Mouse (Mus musculus) inflammation-experienced regulatory T-cells, adult 16 weeks (primary cell): ENCODE data around the gene Wdr75. TPM values are rescaled to one million over a fixed set of nuclear protein-coding genes. Genes with fewer than 3 reads are reported as not detected.

ENCODE experiments used
- polyA plus RNA-seq: library from polyadenylated mRNA; unstranded; fragments of 100-300 nt; shearing (Covaris generic); gene quantifications from one replicate; pipeline ENCODE4 v1.2.1, GENCODE M21; 2017

Gene Wdr75
- polyA plus RNA-seq: 55.4 TPM

GRCm38 (mm10) chr1:45794969-45795908 lies at the start of gene Wdr75:
Gene Wdr75, plus strand, starts transcription at chr1:45795166.

Other genes starting within 250 kb of the Wdr75 start
- not detected for gene Gm5269, start 95.1 kb downstream of the Wdr75 start, polyA plus RNA-seq
- gene Slc40a1, start 131.4 kb downstream of the Wdr75 start, polyA plus RNA-seq: 28.4 TPM